Mouse (Mus musculus): ENCODE measurements around the gene Blcap.

DNA sequence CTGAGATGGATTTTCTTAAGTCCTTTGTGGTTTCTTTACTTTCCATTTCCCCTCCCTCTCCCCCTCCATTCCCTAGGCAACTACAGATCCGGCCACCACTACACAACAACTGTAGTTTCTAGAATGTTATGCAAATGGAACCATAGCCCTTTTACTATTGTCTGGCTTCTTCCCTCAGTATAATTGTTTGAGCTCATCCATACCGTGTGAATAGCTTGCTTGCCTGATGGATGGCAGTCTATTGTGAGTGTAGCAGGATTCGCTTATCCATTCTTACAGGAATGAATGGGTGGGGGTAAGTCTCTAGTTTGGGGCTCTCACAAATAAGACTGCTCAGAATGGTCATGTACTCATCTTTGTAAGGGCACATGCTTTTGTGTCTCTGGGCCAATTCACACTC, 48.5 kb downstream of the Blcap start:
- TF ChIP-seq POLR2A (IDR thresholded peaks at IDR 0.05; ENCODE audit: low read depth, low read length) (no peak), CTCF (IDR thresholded peaks at IDR 0.05; ENCODE audit: borderline replicate concordance, insufficient read depth, low read length) (no peak)

All from embryonic fibroblast, embryonic 13.5 days (primary cell).